Mouse (Mus musculus) spleen, postnatal 36 days (tissue): ENCODE data around the gene Wbp1.

Experiments
- DNase-seq, 2 experiments: peaks; one replicate each; pipeline ENCODE4 v3.0.0; 2022; ENCODE audit warnings: low spot score in 2 of 2, mixed read lengths in 1 of 2

The Wbp1 gene

GRCm38 (mm10) chr6:83120930-83121862, at the start of gene Wbp1:
Gene Wbp1, minus strand, starts transcription at chr6:83121559.
- peak; percentile 97 to 98 for DNase-seq

GRCm38 (mm10) chr6:83171063-83171462, 49.7 kb upstream of the Wbp1 start:
- no peak for DNase-seq

DNA sequence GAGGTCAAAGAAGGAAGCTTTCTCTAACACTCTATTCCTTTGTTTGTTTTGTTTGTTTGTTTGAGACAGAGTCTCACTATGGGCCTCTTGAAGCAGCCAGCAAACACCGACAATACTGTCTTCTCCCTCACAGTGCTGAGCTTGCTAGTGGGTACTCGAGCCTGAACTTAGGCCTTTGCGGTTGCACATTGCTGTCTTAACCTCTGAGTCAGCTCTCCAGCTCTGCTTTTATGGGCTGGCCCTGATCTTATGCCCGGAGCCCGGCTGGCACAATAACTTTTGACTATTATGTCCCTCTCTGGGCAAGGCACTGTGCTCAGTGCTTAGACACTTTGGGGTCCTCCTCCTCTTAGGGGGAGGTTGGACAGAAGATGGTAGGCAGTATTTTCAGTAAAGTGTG, 48.5 kb upstream of the Wbp1 start:
- no peak for DNase-seq

DNA sequence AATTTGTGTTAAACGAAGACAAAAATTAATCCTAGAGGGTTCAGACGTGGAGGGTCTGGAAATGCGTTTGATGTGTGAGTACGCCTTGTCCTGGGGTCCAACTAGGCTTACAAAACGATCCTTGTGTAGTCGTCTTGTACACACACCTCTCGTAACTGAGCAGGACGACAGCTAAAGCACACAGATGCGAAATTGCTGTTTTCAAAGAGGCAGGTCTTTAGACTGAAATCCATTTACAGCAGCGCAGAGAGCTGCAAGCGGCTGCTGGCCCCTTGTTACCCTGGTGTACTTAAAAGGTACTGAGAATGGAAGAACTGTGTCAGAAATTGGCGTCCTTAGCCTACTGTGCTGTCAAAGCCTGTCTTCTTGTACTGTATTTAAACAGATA, 44.9 kb upstream of the Wbp1 start:
- DNase-seq = no peak

GRCm38 (mm10) chr6:83165607-83166242, 44.4 kb upstream of the Wbp1 start, which contains the start of gene Dctn1:
Gene Dctn1, plus strand, starts transcription at chr6:83165920.
- DNase-seq = peak; percentile 90 to 93

DNA sequence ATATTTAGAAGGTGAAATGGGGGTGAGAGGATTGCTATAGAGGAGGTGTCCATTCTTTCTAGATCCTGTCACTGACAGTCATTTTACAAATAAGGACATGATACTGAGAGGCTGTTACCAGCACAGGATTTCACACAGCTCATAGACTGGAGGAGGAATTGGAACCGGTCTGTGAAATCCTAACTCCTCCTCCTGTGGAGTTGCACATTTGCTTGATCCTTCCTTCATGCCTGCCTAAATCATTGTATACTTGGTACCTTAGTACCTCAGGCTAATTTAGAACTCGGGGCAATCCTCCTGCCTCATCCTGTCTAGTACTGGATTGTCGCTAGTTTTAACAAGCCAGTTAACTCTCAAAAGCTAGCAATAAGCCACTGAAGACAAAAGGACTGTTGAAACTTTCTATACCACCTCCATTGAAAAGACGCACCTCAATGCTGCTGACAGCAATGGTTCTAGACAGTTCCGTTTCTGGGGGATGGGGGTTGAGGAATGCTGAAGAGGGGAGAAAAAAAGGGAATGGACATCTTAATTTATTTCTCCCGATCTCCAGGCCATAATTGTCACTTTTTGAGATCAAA, 43.8 kb upstream of the Wbp1 start:
- no peak for DNase-seq

DNA sequence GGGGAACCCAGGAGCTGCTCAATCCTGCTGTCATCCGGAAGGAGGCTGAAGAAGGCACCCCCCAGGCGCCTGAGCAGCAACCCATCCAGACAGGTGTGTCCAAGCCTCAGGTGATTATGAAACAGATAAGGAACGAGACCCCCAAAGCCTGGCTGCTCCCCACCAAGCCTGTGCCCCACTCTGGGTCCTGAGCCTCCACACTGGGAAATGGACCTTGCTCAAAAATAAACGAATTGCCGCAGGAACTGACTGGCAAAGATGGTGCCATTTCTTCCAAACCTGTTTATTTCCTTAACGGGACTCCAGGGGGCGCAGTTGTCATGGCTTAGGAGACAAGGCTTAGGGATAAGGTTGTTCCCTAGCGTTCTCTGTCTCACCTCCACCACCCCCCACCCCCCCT, 41.3 kb upstream of the Wbp1 start:
- peak in 1 of 2 experiments; percentile 29 for DNase-seq

GRCm38 (mm10) chr6:83161921-83162641, 40.7 kb upstream of the Wbp1 start:
- DNase-seq = no peak

- no peak for DNase-seq
Observed at GRCm38 (mm10) chr6:83161442-83161841, 40.1 kb upstream of the Wbp1 start.

DNA sequence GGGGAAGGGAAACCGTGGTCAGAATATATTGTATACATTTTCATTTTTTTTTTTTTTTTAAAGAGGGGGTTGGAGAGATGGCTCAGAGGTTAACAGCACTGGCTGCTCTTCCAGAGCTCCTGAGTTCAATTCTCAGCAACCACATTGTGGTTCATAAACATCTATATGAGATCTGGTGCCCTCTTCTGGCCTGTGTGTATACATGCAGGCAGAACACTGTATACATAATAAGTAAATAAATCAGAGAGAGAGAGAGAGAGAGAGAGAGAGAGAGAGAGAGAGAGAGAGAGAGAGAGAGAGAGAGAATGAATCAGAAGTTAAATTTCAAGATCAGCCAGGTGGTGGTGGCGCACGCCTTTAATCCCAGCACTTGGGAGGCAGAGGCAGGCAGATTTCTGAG, 38.1 kb upstream of the Wbp1 start:
- peak; percentile 27 to 45 for DNase-seq

DNA sequence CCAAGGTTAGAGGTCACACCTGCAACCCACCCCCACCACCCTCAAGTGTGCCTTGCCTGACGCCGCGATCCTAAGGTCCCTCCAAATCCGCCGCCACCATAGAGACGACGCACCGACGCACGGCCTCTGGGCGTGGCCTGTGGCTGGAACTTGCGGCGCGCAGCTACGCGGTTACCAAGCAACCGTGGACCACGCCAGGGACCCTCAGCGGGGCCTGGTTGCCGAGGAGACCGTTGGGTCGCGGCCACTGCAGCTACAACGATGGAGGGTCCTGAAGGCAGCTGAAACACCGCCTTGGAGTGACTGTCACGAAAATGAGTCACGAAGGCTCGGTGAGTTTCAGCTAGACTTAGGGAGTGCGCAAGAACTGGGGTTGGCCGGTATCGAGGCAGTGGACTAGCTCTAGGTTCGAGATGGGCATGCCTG, 34.9 kb upstream of the Wbp1 start, which contains the start of the genes Wdr54 and 1700003E16Rik:
Wdr54 (minus strand) TSS at position 139 of the 426 bp plus-strand sequence.
1700003E16Rik (plus strand) TSS at position 146 of the 426 bp plus-strand sequence.
- peak; percentile 28 to 41 for DNase-seq

GRCm38 (mm10) chr6:83155552-83156238, 34.3 kb upstream of the Wbp1 start:
- no peak for DNase-seq

- DNase-seq = no peak
Observed at GRCm38 (mm10) chr6:83153485-83153884, 32.1 kb upstream of the Wbp1 start.

GRCm38 (mm10) chr6:83153038-83153437, 31.7 kb upstream of the Wbp1 start:
- DNase-seq = no peak

GRCm38 (mm10) chr6:83151721-83152120, 30.4 kb upstream of the Wbp1 start:
- no peak for DNase-seq

DNA sequence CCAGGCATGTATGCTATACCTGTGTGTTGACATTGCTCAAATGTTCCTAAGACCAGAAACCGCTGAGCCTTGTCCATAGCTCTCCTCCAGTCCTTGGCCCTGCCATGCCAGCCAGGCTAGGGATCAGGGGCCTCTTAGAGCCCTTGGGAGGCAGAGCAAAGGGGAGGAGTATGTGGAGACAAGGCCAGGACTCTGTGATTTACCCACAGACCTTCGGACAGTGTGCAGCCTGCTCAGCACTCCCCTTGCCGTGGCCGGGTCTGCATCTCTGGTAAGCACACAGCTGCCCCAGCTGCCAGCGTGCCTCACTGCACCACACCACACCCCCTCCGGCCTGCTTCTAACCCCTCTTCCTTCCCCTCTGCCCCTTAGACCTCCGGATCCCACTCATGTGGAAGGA, 25.9 kb upstream of the Wbp1 start:
- no peak for DNase-seq

GRCm38 (mm10) chr6:83145805-83146204, 24.4 kb upstream of the Wbp1 start:
- DNase-seq = no peak

GRCm38 (mm10) chr6:83145209-83145608, 23.9 kb upstream of the Wbp1 start:
- DNase-seq = no peak

DNA sequence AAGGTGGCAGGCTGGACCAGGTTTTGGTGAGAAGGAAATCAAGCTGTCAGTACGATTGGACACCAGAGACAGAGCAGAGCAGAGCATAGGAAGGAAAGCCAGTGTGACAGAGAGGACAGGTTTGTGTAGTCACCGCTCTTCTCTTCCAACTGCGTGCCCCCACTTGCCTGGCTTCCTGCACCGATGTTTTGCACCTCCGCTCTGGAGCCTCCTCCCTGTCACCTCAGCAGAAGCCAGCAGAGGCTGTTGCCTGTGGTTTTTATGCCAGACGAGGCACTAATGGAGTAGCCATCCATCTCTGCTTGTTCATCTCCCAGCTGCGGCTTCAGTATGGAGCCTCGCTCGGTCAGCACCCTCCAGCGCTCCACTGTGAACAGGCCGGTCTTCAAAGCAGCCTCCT, 21.5 kb upstream of the Wbp1 start:
- DNase-seq = no peak

- no peak for DNase-seq
Observed at GRCm38 (mm10) chr6:83142211-83142731, 20.9 kb upstream of the Wbp1 start.

- DNase-seq = no peak
Observed at GRCm38 (mm10) chr6:83141636-83142035, 20.3 kb upstream of the Wbp1 start.
